Mouse (Mus musculus) ZHBTc4 (cell line): Measurements from ENCODE around the gene Asb18.

Experiments used
- DNase-seq: peaks from one replicate; pipeline ENCODE4 v3.0.0-alpha.2; 2011; ENCODE audit warnings: low read depth, low spot score

Gene Asb18

DNA sequence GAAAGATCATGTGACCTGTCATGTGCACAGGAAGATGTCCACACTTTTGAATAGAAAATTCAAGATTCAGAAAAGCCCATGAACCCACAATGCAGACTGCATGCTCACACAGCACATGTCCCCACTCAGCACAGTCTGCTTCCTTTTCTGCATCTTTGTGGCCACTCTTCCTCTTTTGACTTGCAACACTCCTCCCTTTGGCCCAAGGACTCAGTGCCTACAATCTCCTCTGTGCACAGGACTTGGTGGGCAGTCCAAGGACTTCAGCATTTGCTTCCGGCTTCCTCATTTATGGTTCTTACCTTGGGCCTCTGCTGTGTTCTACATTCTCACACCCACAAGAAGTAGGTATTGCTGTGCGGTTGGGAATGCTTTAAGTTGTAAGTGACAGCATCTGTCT is 112.2 kb downstream of the Asb18 start:
- no peak for DNase-seq

DNA sequence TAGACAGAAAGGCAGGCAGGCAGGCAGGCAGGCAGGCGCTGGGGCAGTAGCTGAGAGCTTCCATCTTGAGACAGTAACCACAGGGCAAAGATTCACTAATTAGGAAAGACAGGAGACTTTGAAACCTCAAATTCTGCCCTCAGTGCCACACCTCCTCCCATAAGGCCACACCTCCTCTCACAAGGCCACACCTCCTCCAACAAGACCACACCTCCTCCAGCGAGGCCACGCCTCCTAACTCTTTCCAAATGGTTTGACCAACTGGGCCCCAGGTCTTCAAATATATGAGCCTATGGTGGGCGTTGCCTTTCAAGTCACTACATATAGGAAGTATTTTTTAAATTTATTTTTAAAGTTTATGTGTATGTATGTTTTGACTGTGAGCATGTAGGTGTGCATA is 113.1 kb downstream of the Asb18 start:
- DNase-seq = peak; percentile 78
